Mouse (Mus musculus): ENCODE measurements around the gene Iqschfp. TPM values are rescaled to one million over a fixed set of nuclear protein-coding genes. Genes with fewer than 3 reads are reported as not detected.

The Iqschfp gene
- polyA plus RNA-seq, 1 experiment from 2014 or later: not detected

DNA sequence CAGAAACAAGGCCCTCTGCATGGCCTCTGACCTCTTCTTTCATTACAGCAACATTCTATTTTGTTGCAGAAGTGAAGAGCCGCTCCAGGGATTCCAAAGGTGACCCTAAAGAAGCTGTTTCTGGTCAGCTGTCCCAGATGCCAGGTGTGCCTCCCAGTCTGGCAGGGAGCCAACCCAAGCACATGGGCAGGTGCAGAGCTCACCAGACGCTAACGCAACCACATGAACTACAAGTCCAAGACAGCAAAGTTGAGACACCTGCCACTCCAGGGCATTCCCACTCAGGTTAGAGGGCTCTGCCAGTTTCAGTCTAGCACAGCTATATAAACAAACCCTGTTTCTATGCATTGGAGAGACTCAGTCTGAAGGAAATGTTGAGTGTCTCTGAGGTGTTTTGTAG lies 461.5 kb downstream of the Iqschfp start:
- no peaks in the 10 kb centered on the region for H3K36me3 ChIP-seq (ENCODE audit: control insufficient read depth, insufficient read depth)
- H3K4me3 ChIP-seq (ENCODE audit: low read depth, low read length): no peak overlapping the region
- no peak overlapping the region for H3K4me2 ChIP-seq (ENCODE audit: low read depth, low read length)
- H3K9ac ChIP-seq (ENCODE audit: low read depth, low read length): no peak overlapping the region
- no peak overlapping the region for H3K27ac ChIP-seq (ENCODE audit: low read length)
- 74% methylated on average over 3 of the region's 3 CpGs for WGBS (ENCODE audit: insufficient replicate concordance)
- no peaks in the 10 kb centered on the region for H3K9me3 ChIP-seq (replicated peaks; ENCODE audit: control insufficient read depth, low read length)
- no peaks in the 10 kb centered on the region for H3K4me1 ChIP-seq (ENCODE audit: control insufficient read depth, low read depth, low read length)
- no peak for ATAC-seq (ENCODE audit: low read depth)
- no peaks in the 10 kb centered on the region for H3K27me3 ChIP-seq (ENCODE audit: control insufficient read depth, insufficient read depth, low read depth, low read length)

DNA sequence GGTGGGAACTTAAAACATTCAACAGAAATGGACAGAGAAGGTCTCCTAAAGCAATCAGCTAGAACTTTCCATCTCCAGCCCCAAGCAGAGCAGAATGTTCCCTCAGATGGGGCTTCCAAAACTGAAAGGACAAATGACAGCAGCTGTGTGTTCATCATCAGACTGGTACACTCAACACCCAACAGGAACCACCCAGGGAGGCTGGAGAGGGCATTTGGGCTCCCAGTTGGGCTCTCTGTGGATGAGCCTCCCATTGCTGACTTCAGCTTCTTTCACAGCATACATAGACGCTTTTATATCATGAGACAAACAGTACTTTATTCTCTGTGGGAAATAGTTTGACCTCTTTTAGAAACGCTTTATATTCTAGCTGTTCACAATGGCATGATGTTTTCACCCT lies 464.5 kb downstream of the Iqschfp start:
- Histone ChIP-seq H3K9me3 (replicated peaks; ENCODE audit: control insufficient read depth, low read length) (no peaks in the 10 kb centered on the region), H3K27me3 (ENCODE audit: control insufficient read depth, insufficient read depth, low read depth, low read length) (no peaks in the 10 kb centered on the region), H3K36me3 (ENCODE audit: control insufficient read depth, insufficient read depth) (no peaks in the 10 kb centered on the region), H3K4me1 (ENCODE audit: control insufficient read depth, low read depth, low read length) (no peaks in the 10 kb centered on the region), H3K27ac (ENCODE audit: low read length) (no peak overlapping the region), H3K4me3 (ENCODE audit: low read depth, low read length) (no peak overlapping the region), H3K4me2 (ENCODE audit: low read depth, low read length) (no peak overlapping the region), H3K9ac (ENCODE audit: low read depth, low read length) (no peak overlapping the region)
- 54% methylated on average over 2 of the region's 2 CpGs for WGBS (ENCODE audit: insufficient replicate concordance)
- no peak for ATAC-seq (ENCODE audit: low read depth)

DNA sequence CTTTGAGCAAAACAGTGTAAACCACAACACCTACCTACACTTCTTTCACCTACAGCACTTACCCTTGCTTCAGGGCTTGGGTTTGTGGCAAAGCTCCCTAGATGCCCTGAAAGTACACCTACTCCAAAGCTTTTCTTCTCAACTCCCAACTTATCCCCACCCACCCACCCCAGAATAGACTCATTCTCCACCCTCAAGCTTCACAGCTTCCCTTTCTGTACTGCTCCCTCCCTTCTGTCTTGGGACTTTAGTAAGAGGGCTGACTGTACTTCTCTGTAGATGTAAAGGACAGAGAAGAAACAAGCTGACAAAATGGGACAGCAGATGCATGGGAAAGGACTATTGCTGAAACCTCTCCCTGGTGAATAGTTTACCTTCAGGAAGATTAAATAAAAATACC lies 476.0 kb downstream of the Iqschfp start:
- H3K4me3 ChIP-seq (ENCODE audit: low read depth, low read length): no peak overlapping the region
- no peaks in the 10 kb centered on the region for H3K27me3 ChIP-seq (ENCODE audit: control insufficient read depth, insufficient read depth, low read depth, low read length)
- no peaks in the 10 kb centered on the region for H3K36me3 ChIP-seq (ENCODE audit: control insufficient read depth, insufficient read depth)
- no peaks in the 10 kb centered on the region for H3K9me3 ChIP-seq (replicated peaks; ENCODE audit: control insufficient read depth, low read length)
- no peak overlapping the region for H3K27ac ChIP-seq (ENCODE audit: low read length)
- H3K4me2 ChIP-seq (ENCODE audit: low read depth, low read length): no peak overlapping the region
- no peak overlapping the region for H3K9ac ChIP-seq (ENCODE audit: low read depth, low read length)
- H3K4me1 ChIP-seq (ENCODE audit: control insufficient read depth, low read depth, low read length): no peaks in the 10 kb centered on the region
- no peak for ATAC-seq (ENCODE audit: low read depth)

DNA sequence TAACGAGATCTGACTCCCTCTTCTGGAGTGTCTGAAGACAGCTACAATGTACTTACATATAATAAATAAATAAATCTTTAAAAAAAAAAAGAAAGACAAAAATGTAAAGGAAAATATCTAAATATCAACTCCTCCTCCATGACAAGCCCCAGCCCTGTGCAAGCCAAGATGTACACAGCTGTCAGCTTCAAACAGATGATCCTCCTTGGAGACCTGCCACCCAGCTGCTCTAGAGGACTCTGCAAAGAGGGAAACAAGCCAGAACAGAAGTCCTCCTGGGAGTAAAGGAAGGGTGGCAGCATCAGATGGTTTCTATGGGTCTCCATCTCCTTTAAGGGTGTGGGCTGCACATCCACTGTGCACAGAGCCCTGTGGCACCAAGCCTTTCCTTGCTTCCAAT lies 480.9 kb downstream of the Iqschfp start:
- no peaks in the 10 kb centered on the region for H3K9me3 ChIP-seq (replicated peaks; ENCODE audit: control insufficient read depth, low read length)
- no peaks in the 10 kb centered on the region for H3K27me3 ChIP-seq (ENCODE audit: control insufficient read depth, insufficient read depth, low read depth, low read length)
- no CpG with 5 or more reads among the region's 1 CpGs for WGBS (ENCODE audit: insufficient replicate concordance)
- H3K9ac ChIP-seq (ENCODE audit: low read depth, low read length): no peak overlapping the region
- H3K27ac ChIP-seq (ENCODE audit: low read length): no peak overlapping the region
- no peak overlapping the region for H3K4me3 ChIP-seq (ENCODE audit: low read depth, low read length)
- ATAC-seq (ENCODE audit: low read depth): no peak
- no peak overlapping the region for H3K4me2 ChIP-seq (ENCODE audit: low read depth, low read length)
- H3K36me3 ChIP-seq (ENCODE audit: control insufficient read depth, insufficient read depth): no peaks in the 10 kb centered on the region
- H3K4me1 ChIP-seq (ENCODE audit: control insufficient read depth, low read depth, low read length): no peaks in the 10 kb centered on the region

DNA sequence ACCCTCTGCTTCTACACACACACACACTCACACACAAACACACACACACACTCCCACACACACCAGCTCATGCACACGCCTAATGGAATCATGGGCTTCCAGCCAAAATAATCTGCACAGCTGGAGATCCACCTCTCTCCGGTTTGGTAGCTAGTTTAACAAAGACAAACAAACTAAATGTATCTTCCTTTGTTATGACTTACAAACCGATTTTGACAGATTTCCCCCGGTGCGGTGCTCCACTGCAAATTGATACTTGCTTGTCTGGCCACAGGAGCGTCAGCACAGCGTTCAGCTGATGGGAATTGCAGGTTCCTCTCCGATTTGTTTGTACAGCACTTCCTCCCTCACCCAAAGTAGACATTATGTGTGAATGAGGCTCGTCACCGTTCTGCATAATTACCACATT lies 483.1 kb downstream of the Iqschfp start:
- H3K4me3 ChIP-seq (ENCODE audit: low read depth, low read length): no peak overlapping the region
- no peaks in the 10 kb centered on the region for H3K27me3 ChIP-seq (ENCODE audit: control insufficient read depth, insufficient read depth, low read depth, low read length)
- 24% methylated on average over 10 of the region's 10 CpGs for WGBS (ENCODE audit: insufficient replicate concordance)
- no peak overlapping the region for H3K9ac ChIP-seq (ENCODE audit: low read depth, low read length)
- H3K27ac ChIP-seq (ENCODE audit: low read length): no peak overlapping the region
- H3K9me3 ChIP-seq (replicated peaks; ENCODE audit: control insufficient read depth, low read length): no peaks in the 10 kb centered on the region
- no peaks in the 10 kb centered on the region for H3K4me1 ChIP-seq (ENCODE audit: control insufficient read depth, low read depth, low read length)
- no peaks in the 10 kb centered on the region for H3K36me3 ChIP-seq (ENCODE audit: control insufficient read depth, insufficient read depth)
- ATAC-seq (ENCODE audit: low read depth): no peak
- H3K4me2 ChIP-seq (ENCODE audit: low read depth, low read length): no peak overlapping the region

DNA sequence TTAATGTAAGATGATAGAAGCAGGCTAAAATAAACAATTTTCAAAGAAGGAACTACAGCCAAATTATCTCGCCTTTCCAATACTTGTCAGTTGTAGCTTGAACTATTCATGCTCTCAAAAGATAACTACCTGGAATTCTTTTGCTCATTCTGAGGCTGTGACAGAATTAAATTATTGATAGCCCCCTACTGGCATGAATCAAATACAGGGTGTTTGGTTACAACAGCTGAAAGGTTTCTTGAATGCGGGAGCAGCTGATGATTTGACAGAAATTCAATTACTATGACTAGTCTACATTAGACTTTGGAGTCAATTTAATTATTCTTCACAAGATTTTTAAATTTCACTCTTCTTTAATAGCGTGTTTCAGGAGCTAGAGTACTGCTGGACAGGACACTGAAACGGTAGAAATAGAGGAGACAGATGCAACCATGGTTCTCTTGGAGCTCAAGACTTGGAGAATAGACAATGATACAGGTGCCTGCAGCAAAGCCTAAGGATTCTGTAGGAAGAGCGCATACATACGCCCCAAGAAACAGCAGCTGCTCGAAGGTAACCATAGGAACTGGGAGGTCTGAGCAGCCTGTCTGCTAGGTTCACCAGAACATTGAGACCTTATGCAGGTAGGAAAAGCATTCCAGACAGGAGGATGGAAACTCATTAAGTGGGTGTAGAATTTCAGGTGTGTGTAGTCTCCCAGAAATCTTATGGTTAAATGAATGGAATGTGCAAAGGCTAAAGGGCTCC lies 485.6 kb downstream of the Iqschfp start:
- no peaks in the 10 kb centered on the region for H3K9me3 ChIP-seq (replicated peaks; ENCODE audit: control insufficient read depth, low read length)
- 55% methylated on average over 7 of the region's 7 CpGs for WGBS (ENCODE audit: insufficient replicate concordance)
- no peaks in the 10 kb centered on the region for H3K36me3 ChIP-seq (ENCODE audit: control insufficient read depth, insufficient read depth)
- H3K9ac ChIP-seq (ENCODE audit: low read depth, low read length): no peak overlapping the region
- H3K27ac ChIP-seq (ENCODE audit: low read length): no peak overlapping the region
- no peak overlapping the region for H3K4me3 ChIP-seq (ENCODE audit: low read depth, low read length)
- no peaks in the 10 kb centered on the region for H3K4me1 ChIP-seq (ENCODE audit: control insufficient read depth, low read depth, low read length)
- H3K27me3 ChIP-seq (ENCODE audit: control insufficient read depth, insufficient read depth, low read depth, low read length): no peaks in the 10 kb centered on the region
- H3K4me2 ChIP-seq (ENCODE audit: low read depth, low read length): no peak overlapping the region
- no peak for ATAC-seq (ENCODE audit: low read depth)

DNA sequence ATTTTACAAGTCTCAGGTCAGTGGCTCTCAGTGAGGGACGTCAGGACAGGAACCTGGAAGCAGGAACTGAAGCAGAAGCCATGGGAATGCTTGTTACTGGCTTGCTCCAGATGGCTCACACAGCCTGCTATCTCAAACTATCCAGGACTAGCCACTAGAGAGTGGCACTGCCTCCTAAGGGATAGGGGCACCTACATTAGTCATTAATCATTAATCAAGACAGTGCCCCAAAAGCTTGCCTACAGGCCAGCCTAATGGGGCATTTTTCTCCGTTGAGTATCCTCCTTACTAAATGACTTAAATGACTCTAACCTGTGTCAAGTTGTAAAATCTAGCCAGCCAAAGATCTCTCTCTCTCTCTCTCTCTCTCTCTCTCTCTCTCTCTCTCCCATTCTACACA lies 486.8 kb downstream of the Iqschfp start:
- ATAC-seq (ENCODE audit: low read depth): no peak
- no peak overlapping the region for H3K27ac ChIP-seq (ENCODE audit: low read length)
- H3K4me2 ChIP-seq (ENCODE audit: low read depth, low read length): no peak overlapping the region
- no peak overlapping the region for H3K4me3 ChIP-seq (ENCODE audit: low read depth, low read length)
- no peaks in the 10 kb centered on the region for H3K9me3 ChIP-seq (replicated peaks; ENCODE audit: control insufficient read depth, low read length)
- H3K27me3 ChIP-seq (ENCODE audit: control insufficient read depth, insufficient read depth, low read depth, low read length): no peaks in the 10 kb centered on the region
- H3K4me1 ChIP-seq (ENCODE audit: control insufficient read depth, low read depth, low read length): no peaks in the 10 kb centered on the region
- WGBS (ENCODE audit: insufficient replicate concordance): 45% methylated on average over 2 of the region's 2 CpGs
- H3K9ac ChIP-seq (ENCODE audit: low read depth, low read length): no peak overlapping the region
- H3K36me3 ChIP-seq (ENCODE audit: control insufficient read depth, insufficient read depth): no peaks in the 10 kb centered on the region

DNA sequence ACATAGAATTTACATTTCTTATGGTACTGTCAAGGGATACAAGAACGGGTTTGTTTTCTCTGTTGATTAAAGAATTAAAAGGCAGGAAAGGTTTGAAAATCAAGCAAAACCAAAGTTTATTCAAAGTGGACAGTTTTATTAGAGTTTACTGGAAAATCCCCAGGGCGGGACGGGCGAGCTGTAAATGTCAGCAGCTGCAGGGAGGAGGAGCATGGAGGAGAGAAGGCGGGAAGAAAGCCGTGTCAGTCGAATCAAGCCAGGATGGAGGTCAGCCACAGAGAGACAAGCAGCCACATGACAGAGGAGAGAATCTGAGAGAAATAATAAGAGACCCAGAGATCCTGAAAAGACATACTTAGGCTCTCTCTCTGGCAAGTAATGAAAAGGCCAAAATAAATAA lies 487.2 kb downstream of the Iqschfp start:
- Histone ChIP-seq H3K36me3 (ENCODE audit: control insufficient read depth, insufficient read depth) (no peaks in the 10 kb centered on the region), H3K4me1 (ENCODE audit: control insufficient read depth, low read depth, low read length) (no peaks in the 10 kb centered on the region), H3K9me3 (replicated peaks; ENCODE audit: control insufficient read depth, low read length) (no peaks in the 10 kb centered on the region), H3K4me2 (ENCODE audit: low read depth, low read length) (no peak overlapping the region), H3K4me3 (ENCODE audit: low read depth, low read length) (no peak overlapping the region), H3K27me3 (ENCODE audit: control insufficient read depth, insufficient read depth, low read depth, low read length) (no peaks in the 10 kb centered on the region), H3K9ac (ENCODE audit: low read depth, low read length) (no peak overlapping the region), H3K27ac (ENCODE audit: low read length) (no peak overlapping the region)
- no peak for ATAC-seq (ENCODE audit: low read depth)
- 49% methylated on average over 7 of the region's 7 CpGs for WGBS (ENCODE audit: insufficient replicate concordance)

DNA sequence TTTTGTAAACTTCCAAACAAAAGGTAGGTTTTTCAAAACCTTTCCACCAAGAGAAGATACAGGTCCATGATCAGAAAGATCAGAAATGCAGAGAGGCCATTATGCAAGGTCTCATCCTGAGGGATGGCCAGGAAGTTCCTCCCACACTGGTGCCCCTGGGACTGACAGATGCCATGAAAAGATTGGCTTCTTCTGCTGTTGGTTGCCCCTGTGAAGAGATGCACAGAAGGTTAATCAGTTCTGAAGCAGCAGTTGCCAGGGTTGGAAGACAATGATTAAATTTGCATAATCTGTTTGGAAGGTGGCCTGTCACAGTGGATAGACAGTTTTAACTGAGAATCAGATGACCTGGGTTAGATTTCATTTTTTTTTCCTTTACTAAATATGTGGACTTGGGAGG lies 491.6 kb downstream of the Iqschfp start:
- no peak overlapping the region for H3K9ac ChIP-seq (ENCODE audit: low read depth, low read length)
- H3K9me3 ChIP-seq (replicated peaks; ENCODE audit: control insufficient read depth, low read length): no peaks in the 10 kb centered on the region
- no peak for ATAC-seq (ENCODE audit: low read depth)
- no peak overlapping the region for H3K4me2 ChIP-seq (ENCODE audit: low read depth, low read length)
- no peaks in the 10 kb centered on the region for H3K36me3 ChIP-seq (ENCODE audit: control insufficient read depth, insufficient read depth)
- H3K27ac ChIP-seq (ENCODE audit: low read length): no peak overlapping the region
- H3K4me1 ChIP-seq (ENCODE audit: control insufficient read depth, low read depth, low read length): no peaks in the 10 kb centered on the region
- no peak overlapping the region for H3K4me3 ChIP-seq (ENCODE audit: low read depth, low read length)
- H3K27me3 ChIP-seq (ENCODE audit: control insufficient read depth, insufficient read depth, low read depth, low read length): no peaks in the 10 kb centered on the region
